Mouse (Mus musculus) CH12.LX (cell line): ENCODE measurements around the gene Syn3. TPM values are rescaled to one million over a fixed set of nuclear protein-coding genes. Genes with fewer than 3 reads are reported as not detected.
A peak's percentile ranks its signal among the peaks of the same experiment; 100 is the strongest.

Source experiments
- DNase-seq: peaks from one replicate; pipeline ENCODE4 v3.0.0-alpha.2; 2013; ENCODE audit errors: extremely low read depth
- H3K27ac ChIP-seq: 2 replicates; pipeline ENCODE4 v1.5.1; 2012; ENCODE audit warnings: low read depth, mild to moderate bottlenecking, control low read depth, moderate library complexity; ENCODE audit not compliant: insufficient read depth
- H3K27me3 ChIP-seq: replicated peaks from 2 replicates; pipeline ENCODE3; 2012; ENCODE audit warnings: inconsistent platforms
- H3K36me3 ChIP-seq, 2 experiments: replicated peaks in 1 of 2; 2 replicates each; pipeline versions ENCODE3 to v1.6.1; 2012; ENCODE audit warnings: inconsistent platforms in 1 of 2, low read length in 1 of 2, mild to moderate bottlenecking in 1 of 2, mixed read lengths in 1 of 2, moderate library complexity in 1 of 2; ENCODE audit not compliant: control insufficient read depth in 1 of 2, insufficient read depth in 1 of 2
- H3K4me1 ChIP-seq, 2 experiments: 2 replicates each; pipeline ENCODE4 v1.6.1; 2012; ENCODE audit warnings: inconsistent platforms in 1 of 2, moderate library complexity in 1 of 2; ENCODE audit not compliant: insufficient read depth in 2 of 2, control insufficient read depth in 1 of 2
- H3K4me2 ChIP-seq: 2 replicates; pipeline ENCODE4 v1.6.1; 2012; ENCODE audit warnings: low read depth, mild to moderate bottlenecking, control low read depth; ENCODE audit not compliant: poor library complexity, insufficient read depth, severe bottlenecking
- H3K4me3 ChIP-seq, 3 experiments: fragments of 150-350 bp in 1 of 3; sonication (generic) in 1 of 3; replicated peaks in 1 of 3; 2 replicates each; pipeline versions ENCODE3 to v1.5.1; 2011 to 2012; ENCODE audit warnings: low read depth in 2 of 3, low read length in 2 of 3, mild to moderate bottlenecking in 2 of 3, moderate library complexity in 2 of 3, control low read depth in 1 of 3, improper control_type of control experiment in 1 of 3, inconsistent platforms in 1 of 3, mixed read lengths in 1 of 3; ENCODE audit not compliant: poor library complexity in 1 of 3
- H3K79me2 ChIP-seq: replicated peaks from 2 replicates; pipeline ENCODE4 v1.6.1; 2012; ENCODE audit warnings: mild to moderate bottlenecking, moderate library complexity; ENCODE audit not compliant: control insufficient read depth, poor library complexity, insufficient read depth, severe bottlenecking; ENCODE audit errors: extremely low read depth
- H3K9ac ChIP-seq: 2 replicates; pipeline ENCODE4 v1.6.1; 2012; ENCODE audit warnings: low read depth, mild to moderate bottlenecking, control low read depth, moderate library complexity; ENCODE audit not compliant: insufficient read depth
- H3K9me3 ChIP-seq: replicated peaks from 2 replicates; pipeline ENCODE3; 2012; ENCODE audit warnings: low read length, inconsistent platforms, mixed read lengths
- CHD1 ChIP-seq: IDR thresholded peaks from 2 replicates; pipeline ENCODE4 v1.6.1; 2012; ENCODE audit warnings: low read depth, low read length, improper control_type of control experiment, inconsistent platforms
- CTCF ChIP-seq, 2 experiments: IDR thresholded peaks in 1 of 2; conservative IDR thresholded peaks in 1 of 2; 2 replicates each; pipeline ENCODE4 v1.5.1; 2011 to 2012; ENCODE audit warnings: low read depth in 2 of 2, low read length in 2 of 2, improper control_type of control experiment in 1 of 2, inconsistent platforms in 1 of 2, mild to moderate bottlenecking in 1 of 2, moderate library complexity in 1 of 2
- ELF1 ChIP-seq: IDR thresholded peaks from 2 replicates; pipeline ENCODE4 v1.6.1; 2014; ENCODE audit warnings: low read depth, mild to moderate bottlenecking, inconsistent platforms, low read length, improper control_type of control experiment
- EP300 ChIP-seq: IDR thresholded peaks from 2 replicates; pipeline ENCODE4 v1.6.1; 2011; ENCODE audit warnings: low read length, improper control_type of control experiment
- ETS1 ChIP-seq: conservative IDR thresholded peaks from 2 replicates; pipeline ENCODE4 v1.6.1; 2012; ENCODE audit warnings: low read depth, mild to moderate bottlenecking, inconsistent platforms, low read length, improper control_type of control experiment, moderate library complexity
- HCFC1 ChIP-seq: IDR thresholded peaks from 2 replicates; pipeline ENCODE4 v1.6.1; 2012; ENCODE audit warnings: low read depth, mild to moderate bottlenecking, inconsistent platforms, low read length, improper control_type of control experiment
- JUN ChIP-seq: IDR thresholded peaks from 2 replicates; pipeline ENCODE4 v1.6.1; 2011; ENCODE audit warnings: low read depth, mild to moderate bottlenecking, low read length, improper control_type of control experiment, moderate library complexity; ENCODE audit not compliant: insufficient read depth
- MAFK ChIP-seq: IDR thresholded peaks from 2 replicates; pipeline ENCODE4 v1.6.1; 2011; ENCODE audit warnings: low read length, improper control_type of control experiment; ENCODE audit not compliant: insufficient replicate concordance
- MAX ChIP-seq: IDR thresholded peaks from 2 replicates; pipeline ENCODE4 v1.6.1; 2011; ENCODE audit warnings: low read length, improper control_type of control experiment
- MYC ChIP-seq: IDR thresholded peaks from 2 replicates; pipeline ENCODE4 v1.6.1; 2011; ENCODE audit warnings: low read depth, mild to moderate bottlenecking, improper control_type of control experiment, low read length
- NELFE ChIP-seq: IDR thresholded peaks from 2 replicates; pipeline ENCODE4 v1.6.1; 2011; ENCODE audit warnings: low read depth, low read length, improper control_type of control experiment
- NRF1 ChIP-seq: IDR thresholded peaks from 2 replicates; pipeline ENCODE4 v1.6.1; 2014; ENCODE audit warnings: low read depth, mild to moderate bottlenecking, inconsistent platforms, low read length, improper control_type of control experiment, moderate library complexity
- RAD21 ChIP-seq: IDR thresholded peaks from 2 replicates; pipeline ENCODE4 v1.6.1; 2011; ENCODE audit warnings: low read depth, mild to moderate bottlenecking, low read length, improper control_type of control experiment, moderate library complexity
- SMC3 ChIP-seq: IDR thresholded peaks from 2 replicates; pipeline ENCODE4 v1.6.1; 2011; ENCODE audit warnings: low read depth, low read length, improper control_type of control experiment
- TBP ChIP-seq: conservative IDR thresholded peaks from 2 replicates; pipeline ENCODE4 v1.6.1; 2011; ENCODE audit warnings: low read depth, low read length, improper control_type of control experiment
- TCF12 ChIP-seq: IDR thresholded peaks from 2 replicates; pipeline ENCODE4 v1.6.1; 2014; ENCODE audit warnings: low read depth, mild to moderate bottlenecking, inconsistent platforms, low read length, improper control_type of control experiment
- ZC3H11A ChIP-seq: IDR thresholded peaks from 2 replicates; pipeline ENCODE4 v1.6.1; 2012; ENCODE audit warnings: low read depth, mild to moderate bottlenecking, inconsistent platforms, low read length, improper control_type of control experiment
- ZMIZ1 ChIP-seq: IDR thresholded peaks from 2 replicates; pipeline ENCODE4 v1.6.1; 2012; ENCODE audit warnings: low read depth, mild to moderate bottlenecking, inconsistent platforms, low read length, improper control_type of control experiment
- dilution Hi-C: fragments of 300-500 bp; cut with MboI; formaldehyde crosslinking; loops from 2 replicates; pipeline ENCODE4 v1.14.3; 2020; ENCODE audit warnings: low sequenced_read_pairs; ENCODE audit not compliant: extremely low pct_unique_long_range_greater_than_20kb, extremely low pct_ligation_motif_present
- in situ Hi-C: fragments of 300-500 bp; cut with MboI; formaldehyde crosslinking; loops from 3 replicates; pipeline ENCODE4 v1.14.3; 2019; ENCODE audit warnings: low sequenced_read_pairs, low pct_ligation_motif_present, low pct_unique_long_range_greater_than_20kb, mixed read lengths
- polyA plus RNA-seq: library from polyadenylated mRNA; unstranded; fragments of >175 nt; gene quantifications from 2 replicates; pipeline ENCODE4 v1.2.1, GENCODE M21; 2012; ENCODE audit warnings: low read depth; ENCODE audit not compliant: insufficient read length
- total RNA-seq, 2 experiments: library from RNA; depleted of rRNA; stranded (reverse); fragments of 300-350 nt in 1 of 2; fragments of >200 nt in 1 of 2; gene quantifications; 2 replicates each; pipeline ENCODE4 v1.2.3; 2012 to 2014

The Syn3 gene
- total and polyA plus RNA-seq, 3 experiments: 2.8 to 8.9 (median 5.6) TPM

- H3K27ac ChIP-seq: no peak overlapping the region
- no peak overlapping the region for H3K9ac ChIP-seq
- H3K9me3 ChIP-seq: no peaks in the 10 kb centered on the region
- TF ChIP-seq EP300: no peak
- peak; percentile 71 for TF ChIP-seq SMC3
- TF ChIP-seq RAD21: peak; percentile 62
- no peak for TF ChIP-seq JUN
- no peak for TF ChIP-seq TBP
- TF ChIP-seq MAX: peak; percentile 80
- TF ChIP-seq MYC: 0 out of 2 replicates have a peak, but pooled peaks have one; percentile 57
- no peak for TF ChIP-seq NELFE
- peak; percentile 82 to 83 for TF ChIP-seq CTCF (conservative IDR thresholded peaks at IDR 0.05 in 1 of 2, IDR thresholded peaks at IDR 0.05 in 1 of 2; ENCODE audit: low read depth in 2 of 2, low read length in 2 of 2)
- H3K36me3 ChIP-seq: no peaks in the 10 kb centered on the region
- dilution Hi-C loops (no loop called here), in situ Hi-C loops (no loop called here)
- H3K4me3 ChIP-seq: no peak overlapping the region
- no peaks in the 10 kb centered on the region for H3K4me1 ChIP-seq
- H3K79me2 ChIP-seq: no peaks in the 10 kb centered on the region
- H3K4me2 ChIP-seq: no peak overlapping the region
- DNase-seq: peak; percentile 50
- H3K27me3 ChIP-seq: no peaks in the 10 kb centered on the region
Observed at GRCm38 (mm10) chr10:86091919-86092318, 406.8 kb downstream of the Syn3 start.

GRCm38 (mm10) chr10:86079921-86080320, 418.8 kb downstream of the Syn3 start:
- no peaks in the 10 kb centered on the region for H3K27me3 ChIP-seq
- peak; percentile 55 for DNase-seq
- H3K79me2 ChIP-seq: no peaks in the 10 kb centered on the region
- H3K9me3 ChIP-seq: no peaks in the 10 kb centered on the region
- peaks cover 0 to 12% of the 10 kb centered on the region in 2 experiments; a peak in 2 of 4 replicates for H3K4me1 ChIP-seq
- no peak overlapping the region for H3K4me2 ChIP-seq
- H3K36me3 ChIP-seq: no peaks in the 10 kb centered on the region
- no peak overlapping the region for H3K27ac ChIP-seq
- in situ Hi-C loops: no loop called here
- dilution Hi-C loops: no loop called here
- TF ChIP-seq ZC3H11A: no peak
- no peak for TF ChIP-seq ETS1
- no peak for TF ChIP-seq ZMIZ1
- TF ChIP-seq MAFK: no peak
- TF ChIP-seq ELF1: no peak
- no peak for TF ChIP-seq NRF1
- TF ChIP-seq, all 38 proteins: peak for 0
- no peak overlapping the region for H3K4me3 ChIP-seq
- H3K9ac ChIP-seq: no peak overlapping the region

- no peak overlapping the region for H3K27ac ChIP-seq
- H3K4me2 ChIP-seq: no peak overlapping the region
- no peaks in the 10 kb centered on the region for H3K36me3 ChIP-seq
- no peak for DNase-seq
- H3K79me2 ChIP-seq: no peaks in the 10 kb centered on the region
- in situ Hi-C loops (no loop called here), dilution Hi-C loops (no loop called here)
- H3K4me1 ChIP-seq: peaks cover 0 to 12% of the 10 kb centered on the region in 2 experiments; a peak in 2 of 4 replicates
- peaks cover 6% of the 10 kb centered on the region for H3K9me3 ChIP-seq
- no peak overlapping the region for H3K4me3 ChIP-seq
- no peak overlapping the region for H3K9ac ChIP-seq
- no peak for TF ChIP-seq CTCF (conservative IDR thresholded peaks at IDR 0.05 in 1 of 2, IDR thresholded peaks at IDR 0.05 in 1 of 2; ENCODE audit: low read depth in 2 of 2, low read length in 2 of 2)
- no peak for TF ChIP-seq ZMIZ1
- TF ChIP-seq HCFC1: no peak
- TF ChIP-seq TCF12: no peak
- no peak for TF ChIP-seq CHD1
- H3K27me3 ChIP-seq: no peaks in the 10 kb centered on the region
Observed at GRCm38 (mm10) chr10:86078761-86079160, 419.9 kb downstream of the Syn3 start.
